Mouse (Mus musculus) bone marrow macrophage, adult 2 months (primary cell): ENCODE data around the gene Ear6. TPM values are rescaled to one million over a fixed set of nuclear protein-coding genes. Genes with fewer than 3 reads are reported as not detected.
"Not testable (repeated sequence)": the region's sequence is repeated elsewhere in the genome, so short reads cannot be mapped to it uniquely, and the experiment has no call there.

Experiments
- H3K27ac ChIP-seq: 2 replicates; pipeline ENCODE4 v1.5.1; 2012; ENCODE audit warnings: low read depth, low read length; ENCODE audit not compliant: insufficient read depth
- H3K4me1 ChIP-seq: 2 replicates; pipeline ENCODE4 v1.6.1; 2012; ENCODE audit warnings: low read length; ENCODE audit not compliant: control insufficient read depth, insufficient read depth
- H3K4me3 ChIP-seq: 2 replicates; pipeline ENCODE4 v1.5.1; 2012; ENCODE audit warnings: mild to moderate bottlenecking, low read length, moderate library complexity; ENCODE audit not compliant: insufficient read depth
- CTCF ChIP-seq: IDR thresholded peaks from 2 replicates; pipeline ENCODE4 v1.5.1; 2012; ENCODE audit warnings: low read depth, mild to moderate bottlenecking, low read length, moderate library complexity
- POLR2A ChIP-seq: IDR thresholded peaks from 2 replicates; pipeline ENCODE4 v1.6.1; 2012; ENCODE audit warnings: mild to moderate bottlenecking, low read depth, low read length, borderline replicate concordance
- polyA plus RNA-seq: library from polyadenylated mRNA; stranded (reverse); fragments of >200 nt; gene quantifications from 2 replicates; pipeline ENCODE4 v1.2.4, GENCODE M21; 2012; ENCODE audit not compliant: missing spikeins, insufficient read depth, insufficient read length

The Ear6 gene
- not detected in 2 replicates for polyA plus RNA-seq

DNA sequence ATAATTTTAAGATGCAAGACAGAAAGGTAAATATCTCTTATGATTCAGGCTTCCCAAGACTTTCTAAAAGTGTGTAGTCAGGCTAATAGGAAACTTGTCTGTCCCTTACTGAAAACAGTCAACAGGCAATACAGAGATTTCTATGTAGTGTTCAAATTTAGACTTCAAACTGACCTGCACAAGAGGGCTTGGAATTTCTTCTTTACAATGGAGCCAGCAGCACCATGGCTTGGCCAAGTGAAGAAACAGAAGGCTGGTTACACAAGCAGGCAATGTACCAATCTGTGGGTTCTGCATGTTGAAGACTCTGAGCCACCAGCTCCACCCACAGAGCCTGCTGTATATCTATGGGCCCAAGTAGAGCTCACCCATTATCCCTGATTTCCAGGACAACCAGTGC is at the start of gene Ear6:
Gene Ear6 (plus strand): TSS at position 301 of the 400 bp plus-strand sequence.
- no peak within 1 kb of the TSS for H3K27ac ChIP-seq
- TF ChIP-seq POLR2A (no peak), CTCF (no peak)
- no peak within 1 kb of the TSS for H3K4me3 ChIP-seq
- no peaks in the 10 kb centered on the region for H3K4me1 ChIP-seq

DNA sequence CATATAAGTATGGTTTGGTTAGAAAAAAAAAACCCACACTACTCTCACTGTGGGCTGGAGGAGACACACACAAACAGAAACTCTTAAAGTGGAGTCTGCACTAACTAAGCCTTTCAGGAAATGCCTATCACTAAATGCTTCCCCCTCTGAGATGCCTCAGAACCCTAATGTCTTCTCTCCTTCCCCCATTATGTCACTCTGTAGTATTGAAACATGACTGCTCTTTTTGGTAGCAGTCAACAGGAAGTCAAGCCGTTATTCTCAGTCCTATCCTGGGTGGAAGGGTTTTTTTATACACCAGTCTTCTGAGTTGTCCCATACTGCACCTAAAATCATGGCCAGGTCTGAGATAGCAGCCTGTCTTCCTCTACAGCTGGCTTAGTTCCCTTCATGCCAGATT is 26.9 kb upstream of the Ear6 start:
- no peaks in the 10 kb centered on the region for H3K4me1 ChIP-seq
- no peak overlapping the region for H3K4me3 ChIP-seq
- TF ChIP-seq CTCF (no peak), POLR2A (no peak)
- H3K27ac ChIP-seq: no peak overlapping the region

DNA sequence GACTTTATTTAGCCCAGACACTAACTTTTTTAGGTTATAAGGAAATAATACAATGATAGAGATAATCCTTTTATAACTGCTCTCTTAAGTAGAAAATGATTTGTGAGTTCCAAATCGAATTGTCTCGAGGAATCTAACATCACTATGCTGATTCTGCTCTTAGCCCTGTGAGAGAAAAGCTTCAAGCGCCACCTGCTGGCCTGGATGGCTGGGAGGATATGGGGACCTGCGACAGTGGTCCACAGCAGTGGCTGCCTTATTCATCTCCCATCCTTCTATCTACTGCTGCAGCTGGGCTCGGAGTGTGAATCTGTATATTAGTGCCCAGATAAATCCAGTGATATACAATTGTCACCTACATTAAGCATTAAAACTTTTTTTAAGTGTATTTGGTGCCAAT is 25.7 kb upstream of the Ear6 start:
- 0 out of 2 replicates have a peak, but pooled peaks have one; percentile 29 for TF ChIP-seq CTCF
- H3K4me3 ChIP-seq, H3K4me1 ChIP-seq, H3K27ac ChIP-seq: not testable (repeated sequence)

GRCm38 (mm10) chr14:51829188-51829587 is 24.3 kb upstream of the Ear6 start:
- Histone ChIP-seq H3K27ac (no peak overlapping the region), H3K4me3 (no peak overlapping the region), H3K4me1 (no peaks in the 10 kb centered on the region)
- no peak for TF ChIP-seq CTCF
- TF ChIP-seq POLR2A: no peak

DNA sequence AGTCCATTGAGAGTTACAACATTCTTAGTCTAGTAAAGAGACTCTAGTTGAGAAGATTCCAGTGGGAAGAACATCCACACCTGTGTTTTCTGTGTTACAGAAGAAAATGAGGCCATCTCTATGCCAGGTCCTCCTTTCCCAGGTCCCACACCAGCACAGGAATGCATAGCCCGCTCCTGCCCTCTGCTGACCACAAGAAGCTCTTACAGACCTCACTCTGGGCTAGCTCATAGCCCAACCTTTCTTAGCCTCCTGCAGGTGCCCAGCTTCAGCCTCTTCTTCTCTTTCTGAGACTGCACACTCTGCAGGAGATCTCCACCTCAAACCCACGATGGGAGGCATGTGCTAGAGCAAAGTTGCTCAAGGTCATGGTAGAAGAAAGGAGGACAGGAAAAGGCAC is 15.0 kb upstream of the Ear6 start:
- H3K4me3 ChIP-seq, H3K27ac ChIP-seq: not testable (repeated sequence)
- H3K4me1 ChIP-seq: peaks cover 21% of the 10 kb centered on the region

- no peak overlapping the region for H3K4me3 ChIP-seq
- peaks cover 28% of the 10 kb centered on the region for H3K4me1 ChIP-seq
- TF ChIP-seq CTCF (no peak), POLR2A (no peak)
- H3K27ac ChIP-seq: no peak overlapping the region
Measured at GRCm38 (mm10) chr14:51842250-51842649, 11.2 kb upstream of the Ear6 start.

- peaks cover 28% of the 10 kb centered on the region for H3K4me1 ChIP-seq
- no peak overlapping the region for H3K4me3 ChIP-seq
- TF ChIP-seq POLR2A: no peak
- TF ChIP-seq CTCF: no peak
- no peak overlapping the region for H3K27ac ChIP-seq
Measured at GRCm38 (mm10) chr14:51842781-51843180, 10.7 kb upstream of the Ear6 start.

- Histone ChIP-seq H3K4me3 (no peak overlapping the region), H3K4me1 (peaks cover 28% of the 10 kb centered on the region), H3K27ac (no peak overlapping the region)
- TF ChIP-seq POLR2A (no peak), CTCF (no peak)
Measured at GRCm38 (mm10) chr14:51843882-51844281, 9.6 kb upstream of the Ear6 start.

DNA sequence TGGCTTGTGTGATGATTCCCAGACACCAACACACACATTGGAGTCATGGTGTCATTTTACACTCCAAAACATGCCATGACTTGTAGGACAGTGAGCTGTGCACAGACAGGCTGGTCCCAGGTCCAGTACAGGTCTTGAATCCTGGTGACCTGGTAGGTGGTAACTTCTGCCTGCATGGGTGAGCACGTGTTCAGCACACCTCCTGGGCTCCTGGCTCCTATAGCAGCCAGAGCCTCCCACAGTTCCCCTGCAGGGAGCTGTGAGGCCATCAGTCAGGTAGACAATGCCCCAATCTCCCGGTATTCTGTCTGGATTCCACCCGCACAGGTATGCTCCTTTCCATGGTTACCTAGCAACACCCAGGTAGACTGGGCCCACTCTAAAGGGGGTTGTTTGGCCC is 6.9 kb upstream of the Ear6 start:
- H3K4me1 ChIP-seq: peaks cover 25% of the 10 kb centered on the region
- TF ChIP-seq CTCF: no peak
- no peak for TF ChIP-seq POLR2A
- no peak overlapping the region for H3K27ac ChIP-seq
- H3K4me3 ChIP-seq: no peak overlapping the region

DNA sequence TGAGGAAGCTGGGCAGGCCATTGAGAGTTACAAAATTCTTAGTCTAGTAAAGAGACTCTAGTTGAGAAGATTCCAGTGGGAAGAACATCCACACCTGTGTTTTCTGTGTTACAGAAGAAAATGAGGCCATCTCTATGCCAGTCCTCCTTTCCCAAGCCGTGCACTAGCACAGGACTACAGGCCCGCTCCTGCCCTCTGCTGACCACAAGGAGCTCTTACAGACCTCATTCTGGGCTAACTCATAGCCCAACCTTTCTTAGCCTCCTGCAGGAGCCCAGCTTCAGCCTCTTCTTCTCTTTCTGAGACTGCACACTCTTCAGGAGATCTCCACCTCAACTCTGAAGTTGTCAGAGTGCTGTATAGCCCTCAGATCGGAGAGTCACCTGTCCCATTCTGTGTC is 2.5 kb upstream of the Ear6 start:
- not testable (repeated sequence) for H3K4me3 ChIP-seq, H3K27ac ChIP-seq, H3K4me1 ChIP-seq
- peak; percentile 23; the same call in 1 of the 2 replicates for TF ChIP-seq CTCF

DNA sequence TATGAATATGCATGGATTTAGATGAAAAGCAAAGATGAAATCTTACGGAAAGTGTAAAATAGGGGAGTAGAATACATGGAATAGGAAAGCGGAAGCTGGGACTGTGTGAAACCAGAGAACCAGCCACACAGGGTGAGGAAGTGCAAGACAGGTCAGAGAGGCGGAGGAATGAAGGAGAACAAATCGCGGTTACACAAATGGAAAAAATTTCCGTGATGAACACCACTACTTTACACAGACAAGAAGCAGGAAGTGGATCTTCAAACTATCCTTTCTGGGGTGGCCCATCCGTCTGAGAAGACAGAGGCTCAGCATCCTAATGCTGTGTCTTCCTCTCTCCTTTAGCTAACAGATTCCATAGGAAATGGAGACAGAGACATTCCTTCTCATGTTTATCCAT is 1.8 kb downstream of the Ear6 start:
- not testable (repeated sequence) for H3K4me1 ChIP-seq, H3K4me3 ChIP-seq, H3K27ac ChIP-seq

GRCm38 (mm10) chr14:51863603-51864002 is 10.1 kb downstream of the Ear6 start:
- not testable (repeated sequence) for H3K4me1 ChIP-seq, H3K4me3 ChIP-seq, H3K27ac ChIP-seq
